Mouse (Mus musculus) right cerebral cortex, postnatal 14 days (tissue): ENCODE results near the gene Mgat5.

ENCODE experiments used
- DNase-seq: peaks from one replicate; pipeline ENCODE4 v3.0.0; 2022

The Mgat5 gene

GRCm38 (mm10) chr1:127262170-127262837, 57.5 kb downstream of the Mgat5 start:
- DNase-seq, result no peak

GRCm38 (mm10) chr1:127267985-127268384, 63.2 kb downstream of the Mgat5 start:
- DNase-seq, result no peak

- no peak for DNase-seq
Observed at GRCm38 (mm10) chr1:127269343-127269742, 64.5 kb downstream of the Mgat5 start.

GRCm38 (mm10) chr1:127270273-127271020, 65.6 kb downstream of the Mgat5 start:
- DNase-seq, result no peak

GRCm38 (mm10) chr1:127271156-127271555, 66.3 kb downstream of the Mgat5 start:
- no peak for DNase-seq

GRCm38 (mm10) chr1:127273363-127273762, 68.5 kb downstream of the Mgat5 start:
- no peak for DNase-seq

- DNase-seq, result no peak
Observed at GRCm38 (mm10) chr1:127275572-127276324, 70.9 kb downstream of the Mgat5 start.

- DNase-seq, result no peak
Observed at GRCm38 (mm10) chr1:127278067-127278466, 73.3 kb downstream of the Mgat5 start.

- peak; percentile 28 for DNase-seq
Observed at GRCm38 (mm10) chr1:127280256-127280655, 75.4 kb downstream of the Mgat5 start.

GRCm38 (mm10) chr1:127284975-127285374, 80.2 kb downstream of the Mgat5 start:
- no peak for DNase-seq

GRCm38 (mm10) chr1:127287505-127287904, 82.7 kb downstream of the Mgat5 start:
- no peak for DNase-seq

- DNase-seq, result no peak
Observed at GRCm38 (mm10) chr1:127290879-127291278, 86.1 kb downstream of the Mgat5 start.

GRCm38 (mm10) chr1:127291721-127292120, 86.9 kb downstream of the Mgat5 start:
- DNase-seq, result no peak

- DNase-seq, result no peak
Observed at GRCm38 (mm10) chr1:127293286-127293685, 88.5 kb downstream of the Mgat5 start.

- no peak for DNase-seq
Observed at GRCm38 (mm10) chr1:127296815-127297214, 92.0 kb downstream of the Mgat5 start.

GRCm38 (mm10) chr1:127299774-127300173, 95.0 kb downstream of the Mgat5 start:
- DNase-seq, result no peak

- no peak for DNase-seq
Observed at GRCm38 (mm10) chr1:127301038-127301437, 96.2 kb downstream of the Mgat5 start.

GRCm38 (mm10) chr1:127302620-127303019, 97.8 kb downstream of the Mgat5 start:
- DNase-seq, result no peak

- no peak for DNase-seq
Observed at GRCm38 (mm10) chr1:127303791-127304190, 99.0 kb downstream of the Mgat5 start.

- DNase-seq, result no peak
Observed at GRCm38 (mm10) chr1:127304281-127304680, 99.5 kb downstream of the Mgat5 start.

GRCm38 (mm10) chr1:127305582-127305981, 100.8 kb downstream of the Mgat5 start:
- DNase-seq, result no peak

GRCm38 (mm10) chr1:127306024-127306771, 101.4 kb downstream of the Mgat5 start:
- DNase-seq, result no peak

- no peak for DNase-seq
Observed at GRCm38 (mm10) chr1:127307361-127307760, 102.5 kb downstream of the Mgat5 start.
